Mouse (Mus musculus) brain, embryonic 18.5 days (tissue): ENCODE results near the gene Gcn1l1.
"Not testable (repeated sequence)": the region's sequence is repeated elsewhere in the genome, so short reads cannot be mapped to it uniquely, and the experiment has no call there.

ENCODE experiments used
- DNase-seq: peaks from one replicate; pipeline ENCODE4 v3.0.0-alpha.2; 2012; ENCODE audit warnings: low read depth, low spot score

The Gcn1l1 gene

GRCm38 (mm10) chr5:115564737-115565393, at the start of gene Gcn1l1:
Gene Gcn1l1 (plus strand): TSS chr5:115565254.
- DNase-seq = no peak

- no peak for DNase-seq
Observed at GRCm38 (mm10) chr5:115516081-115516907, 48.8 kb upstream of the Gcn1l1 start.

GRCm38 (mm10) chr5:115516908-115517307, 48.1 kb upstream of the Gcn1l1 start:
- no peak for DNase-seq

- no peak for DNase-seq
Observed at GRCm38 (mm10) chr5:115517501-115517900, 47.6 kb upstream of the Gcn1l1 start.

- not testable (repeated sequence) for DNase-seq
Observed at GRCm38 (mm10) chr5:115518214-115518613, 46.8 kb upstream of the Gcn1l1 start.

GRCm38 (mm10) chr5:115520325-115520869, 44.7 kb upstream of the Gcn1l1 start:
- no peak for DNase-seq

GRCm38 (mm10) chr5:115521553-115522461, 43.2 kb upstream of the Gcn1l1 start:
- DNase-seq = no peak

- DNase-seq = no peak
Observed at GRCm38 (mm10) chr5:115522531-115522930, 42.5 kb upstream of the Gcn1l1 start.

- DNase-seq = no peak
Observed at GRCm38 (mm10) chr5:115522981-115523499, 42.0 kb upstream of the Gcn1l1 start.

- DNase-seq = no peak
Observed at GRCm38 (mm10) chr5:115523971-115524370, 41.1 kb upstream of the Gcn1l1 start.

GRCm38 (mm10) chr5:115524471-115524870, 40.6 kb upstream of the Gcn1l1 start:
- no peak for DNase-seq

- no peak for DNase-seq
Observed at GRCm38 (mm10) chr5:115525416-115525815, 39.6 kb upstream of the Gcn1l1 start.

- DNase-seq = no peak
Observed at GRCm38 (mm10) chr5:115525943-115526342, 39.1 kb upstream of the Gcn1l1 start.

GRCm38 (mm10) chr5:115526456-115527202, 38.4 kb upstream of the Gcn1l1 start:
- no peak for DNase-seq

- no peak for DNase-seq
Observed at GRCm38 (mm10) chr5:115528128-115528527, 36.9 kb upstream of the Gcn1l1 start.

- no peak for DNase-seq
Observed at GRCm38 (mm10) chr5:115529364-115529741, 35.7 kb upstream of the Gcn1l1 start.

- no peak for DNase-seq
Observed at GRCm38 (mm10) chr5:115529742-115530446, 35.2 kb upstream of the Gcn1l1 start.

- DNase-seq = no peak
Observed at GRCm38 (mm10) chr5:115530447-115530809, 34.6 kb upstream of the Gcn1l1 start.

- DNase-seq = no peak
Observed at GRCm38 (mm10) chr5:115531671-115532270, 33.3 kb upstream of the Gcn1l1 start.

- DNase-seq = no peak
Observed at GRCm38 (mm10) chr5:115534290-115534731, 30.7 kb upstream of the Gcn1l1 start.
